Mouse (Mus musculus) heart, embryonic 12.5 days (tissue): Measurements from ENCODE around the gene Map3k12. TPM values are rescaled to one million over a fixed set of nuclear protein-coding genes. Genes with fewer than 3 reads are reported as not detected.

ENCODE experiments used
- ATAC-seq: fragments of 200-750 bp; cut with Nextera tagmentation; 2 replicates; pipeline ENCODE4 v1.8.0; 2017; ENCODE audit warnings: moderate TSS enrichment, moderate library complexity; ENCODE audit not compliant: insufficient number of reproducible peaks, low FRiP score
- H3K27ac ChIP-seq: fragments of 300-500 bp; sonication (generic); 2 replicates; pipeline ENCODE4 v1.5.1; 2016; ENCODE audit warnings: mild to moderate bottlenecking, moderate library complexity; ENCODE audit not compliant: poor library complexity, severe bottlenecking
- H3K27me3 ChIP-seq: fragments of 300-500 bp; sonication (generic); replicated peaks from 2 replicates; pipeline ENCODE4 v1.6.1; 2016; ENCODE audit warnings: mild to moderate bottlenecking, moderate library complexity
- H3K36me3 ChIP-seq: fragments of 300-500 bp; sonication (generic); 2 replicates; pipeline ENCODE4 v1.6.1; 2016; ENCODE audit warnings: mild to moderate bottlenecking, moderate library complexity
- H3K4me1 ChIP-seq: fragments of 300-500 bp; sonication (generic); replicated peaks from 2 replicates; pipeline ENCODE4 v1.6.1; 2016; ENCODE audit warnings: mild to moderate bottlenecking
- H3K4me2 ChIP-seq: fragments of 300-500 bp; sonication (generic); 2 replicates; pipeline ENCODE4 v1.6.1; 2016; ENCODE audit warnings: mild to moderate bottlenecking, moderate library complexity
- H3K4me3 ChIP-seq: fragments of 300-500 bp; sonication (generic); 2 replicates; pipeline ENCODE4 v1.5.1; 2016; ENCODE audit warnings: mild to moderate bottlenecking
- H3K9ac ChIP-seq: fragments of 300-500 bp; sonication (generic); 2 replicates; pipeline ENCODE4 v1.6.1; 2016; ENCODE audit warnings: mild to moderate bottlenecking, moderate library complexity
- H3K9me3 ChIP-seq: fragments of 300-500 bp; sonication (generic); replicated peaks from 2 replicates; pipeline ENCODE4 v1.6.1; 2016; ENCODE audit warnings: mild to moderate bottlenecking, moderate library complexity
- WGBS: fragments of 180-500 bp; shearing (Covaris S2); methylation state at CpG from one replicate; pipeline ENCODE4 v1.1.7; 2016; 5-methylcytosine and 5-hydroxymethylcytosine counted together
- polyA plus RNA-seq: library from polyadenylated mRNA; unstranded; fragments of >200 nt; fragmentation: Nextera tagmentation; extraction: Ambion mirVana; gene quantifications from 2 replicates; pipeline ENCODE4 v1.2.1, GENCODE M21; 2016

The Map3k12 gene
- polyA plus RNA-seq, 1 experiment from 2014 or later: 14.7 TPM

- no peaks in the 10 kb centered on the region for H3K9me3 ChIP-seq
- H3K9ac ChIP-seq: 0 out of 2 replicates have a peak overlapping the region, but pooled peaks have one; percentile 5
- ATAC-seq: peak; percentile 65
- 46% methylated on average over 5 of the region's 5 CpGs for WGBS
- no peaks in the 10 kb centered on the region for H3K27me3 ChIP-seq
- H3K4me2 ChIP-seq: peak overlapping the region; percentile 66
- H3K4me1 ChIP-seq: peaks cover 19% of the 10 kb centered on the region
- peak overlapping the region; percentile 56 for H3K4me3 ChIP-seq
- peak overlapping the region; percentile 64 for H3K27ac ChIP-seq
- H3K36me3 ChIP-seq: peaks cover 17% of the 10 kb centered on the region; the same call in 1 of the 2 replicates
These were observed 57.0 kb downstream of the Map3k12 start for GRCm38 (mm10) chr15:102459847-102460246.

- Histone ChIP-seq H3K36me3 (peaks cover 17% of the 10 kb centered on the region; the same call in 1 of the 2 replicates), H3K4me1 (peaks cover 19% of the 10 kb centered on the region), H3K9ac (peak overlapping the region; percentile 67), H3K9me3 (no peaks in the 10 kb centered on the region), H3K27ac (peak overlapping the region; percentile 52), H3K4me3 (peak overlapping the region; percentile 56), H3K4me2 (peak overlapping the region; percentile 66), H3K27me3 (no peaks in the 10 kb centered on the region)
- no peak for ATAC-seq
- 27% methylated on average over 6 of the region's 6 CpGs for WGBS
These were observed 57.5 kb downstream of the Map3k12 start for GRCm38 (mm10) chr15:102459381-102459780.

GRCm38 (mm10) chr15:102458904-102459317 is 58.0 kb downstream of the Map3k12 start, which contains the start of gene Prr13:
Gene Prr13, plus strand, starts transcription at chr15:102459028.
- Histone ChIP-seq H3K4me2 (peak within 1 kb of the TSS; percentile 66), H3K4me3 (peak within 1 kb of the TSS; percentile 56), H3K4me1 (peaks cover 19% of the 10 kb centered on the region), H3K9me3 (no peaks in the 10 kb centered on the region), H3K9ac (peak within 1 kb of the TSS; percentile 67), H3K27me3 (no peaks in the 10 kb centered on the region), H3K27ac (peak within 1 kb of the TSS; percentile 52), H3K36me3 (peaks cover 17% of the 10 kb centered on the region; the same call in 1 of the 2 replicates)
- under 1% methylated on average over 19 of the region's 19 CpGs for WGBS
- ATAC-seq: peak; percentile 82

- Histone ChIP-seq H3K9ac (no peak overlapping the region), H3K4me1 (peaks cover 19% of the 10 kb centered on the region), H3K4me2 (peak overlapping the region; percentile 66), H3K36me3 (peaks cover 11% of the 10 kb centered on the region; the same call in 1 of the 2 replicates), H3K27me3 (no peaks in the 10 kb centered on the region), H3K4me3 (peak overlapping the region; percentile 56), H3K9me3 (no peaks in the 10 kb centered on the region), H3K27ac (peak overlapping the region; percentile 52)
- 57% methylated on average over 5 of the region's 5 CpGs for WGBS
- ATAC-seq: no peak
These were observed 58.7 kb downstream of the Map3k12 start for GRCm38 (mm10) chr15:102458050-102458736.

- Histone ChIP-seq H3K4me3 (no peak overlapping the region), H3K27ac (no peak overlapping the region), H3K4me2 (no peak overlapping the region), H3K27me3 (no peaks in the 10 kb centered on the region), H3K9ac (no peak overlapping the region), H3K36me3 (no peaks in the 10 kb centered on the region), H3K4me1 (peaks cover 25% of the 10 kb centered on the region), H3K9me3 (no peaks in the 10 kb centered on the region)
- ATAC-seq: no peak
- 31% methylated on average over 6 of the region's 6 CpGs for WGBS
These were observed 60.9 kb downstream of the Map3k12 start for GRCm38 (mm10) chr15:102455993-102456392.

- Histone ChIP-seq H3K27ac (no peak overlapping the region), H3K27me3 (no peaks in the 10 kb centered on the region), H3K4me3 (no peak overlapping the region), H3K9ac (no peak overlapping the region), H3K36me3 (no peaks in the 10 kb centered on the region), H3K4me1 (peaks cover 13% of the 10 kb centered on the region), H3K4me2 (no peak overlapping the region), H3K9me3 (no peaks in the 10 kb centered on the region)
- ATAC-seq: no peak
- 77% methylated on average over 26 of the region's 26 CpGs for whole genome bisulfite sequencing
These were observed 65.0 kb downstream of the Map3k12 start for GRCm38 (mm10) chr15:102451666-102452430.

GRCm38 (mm10) chr15:102450928-102451327 is 65.9 kb downstream of the Map3k12 start:
- no peak overlapping the region for H3K4me2 ChIP-seq
- WGBS: 45% methylated on average over 7 of the region's 7 CpGs
- no peaks in the 10 kb centered on the region for H3K27me3 ChIP-seq
- no peaks in the 10 kb centered on the region for H3K9me3 ChIP-seq
- no peak overlapping the region for H3K27ac ChIP-seq
- H3K36me3 ChIP-seq: no peaks in the 10 kb centered on the region
- H3K9ac ChIP-seq: no peak overlapping the region
- H3K4me3 ChIP-seq: no peak overlapping the region
- peaks cover 22% of the 10 kb centered on the region for H3K4me1 ChIP-seq
- ATAC-seq: no peak

- 43% methylated on average over 8 of the region's 8 CpGs for WGBS
- H3K27me3 ChIP-seq: no peaks in the 10 kb centered on the region
- no peak for ATAC-seq
- no peak overlapping the region for H3K27ac ChIP-seq
- H3K9me3 ChIP-seq: no peaks in the 10 kb centered on the region
- H3K9ac ChIP-seq: no peak overlapping the region
- no peaks in the 10 kb centered on the region for H3K36me3 ChIP-seq
- peaks cover 26% of the 10 kb centered on the region for H3K4me1 ChIP-seq
- H3K4me2 ChIP-seq: no peak overlapping the region
- no peak overlapping the region for H3K4me3 ChIP-seq
These were observed 67.5 kb downstream of the Map3k12 start for GRCm38 (mm10) chr15:102449366-102449765.

Other genes starting within 250 kb of the Map3k12 start
- gene Gm9918, start 246.5 kb downstream of the Map3k12 start, polyA plus RNA-seq: 0.19 TPM in 1 of 2 replicates, not detected in the other
- gene Mfsd5, start 237.6 kb downstream of the Map3k12 start, polyA plus RNA-seq: 46.2 and 48.2 TPM in 2 replicates
- 24.0 and 26.1 TPM in 2 replicates for gene Espl1, start 220.8 kb downstream of the Map3k12 start, polyA plus RNA-seq
- 267 and 273 TPM in 2 replicates for gene Pfdn5, start 190.9 kb downstream of the Map3k12 start, polyA plus RNA-seq
- gene Myg1, start 185.4 kb downstream of the Map3k12 start, polyA plus RNA-seq: 58.8 and 60.7 TPM in 2 replicates
- gene Aaas, start 166.3 kb downstream of the Map3k12 start, polyA plus RNA-seq: 53.8 and 55.8 TPM in 2 replicates
- 0.34 and 0.58 TPM in 2 replicates for gene Sp7, start 149.9 kb downstream of the Map3k12 start, polyA plus RNA-seq
- 6.9 and 7.3 TPM in 2 replicates for gene Sp1, start 110.9 kb downstream of the Map3k12 start, polyA plus RNA-seq
- 0.38 and 0.71 TPM in 2 replicates for gene Amhr2, start 71.7 kb downstream of the Map3k12 start, polyA plus RNA-seq
- gene Prr13, start 58.0 kb downstream of the Map3k12 start, polyA plus RNA-seq: 116 and 119 TPM in 2 replicates
- gene Pcbp2, start 46.5 kb downstream of the Map3k12 start, polyA plus RNA-seq: 134 and 142 TPM in 2 replicates
- not detected in 2 replicates for gene Gm10337, start 13.3 kb downstream of the Map3k12 start, polyA plus RNA-seq
- gene Tarbp2, start 1.1 kb upstream of the Map3k12 start, polyA plus RNA-seq: 100 and 104 TPM in 2 replicates
- gene Npff, start 7.9 kb upstream of the Map3k12 start, polyA plus RNA-seq: 2.2 and 2.8 TPM in 2 replicates
- not detected in 2 replicates for gene Gm28047, start 108.0 kb upstream of the Map3k12 start, polyA plus RNA-seq
- gene Atf7, start 108.4 kb upstream of the Map3k12 start, polyA plus RNA-seq: 31.0 and 32.5 TPM in 2 replicates
- gene Atp5g2, start 155.3 kb upstream of the Map3k12 start, polyA plus RNA-seq: 73.0 and 88.2 TPM in 2 replicates
- 55.1 and 55.3 TPM in 2 replicates for gene Calcoco1, start 205.1 kb upstream of the Map3k12 start, polyA plus RNA-seq